Mouse (Mus musculus) urinary bladder, postnatal 4 days (tissue): ENCODE measurements at regions not wholly inside any gene's neighbourhood (a gene's known extent, or its start where the extent isn't known, plus 50 kb on each side); places are given as distances from the start of the nearest gene placed in this dataset.
"Not testable (repeated sequence)": the region's sequence is repeated elsewhere in the genome, so short reads cannot be mapped to it uniquely, and the experiment has no call there.

ENCODE experiments used
- DNase-seq, 2 experiments: peaks; one replicate each; pipeline ENCODE4 v3.0.0; 2021 to 2022; ENCODE audit warnings: low spot score in 2 of 2

GRCm38 (mm10) chr16:58146479-58146878, 261.8 kb upstream of the Dcbld2 start:
- no peak for DNase-seq

GRCm38 (mm10) chr16:58155538-58155937, 252.7 kb upstream of the Dcbld2 start:
- DNase-seq, result no peak

- no peak for DNase-seq
Observed at GRCm38 (mm10) chr16:58178744-58179401, 229.4 kb upstream of the Dcbld2 start.

GRCm38 (mm10) chr16:58179981-58180380, 228.3 kb upstream of the Dcbld2 start:
- not testable (repeated sequence) for DNase-seq

- no peak for DNase-seq
Observed at GRCm38 (mm10) chr16:58194619-58195497, 213.4 kb upstream of the Dcbld2 start.

GRCm38 (mm10) chr16:58211872-58212271, 196.4 kb upstream of the Dcbld2 start:
- no peak for DNase-seq

GRCm38 (mm10) chr16:58234686-58235085, 173.6 kb upstream of the Dcbld2 start:
- DNase-seq, result no peak

GRCm38 (mm10) chr16:58236857-58237256, 171.4 kb upstream of the Dcbld2 start:
- no peak for DNase-seq

GRCm38 (mm10) chr16:58276281-58276680, 132.0 kb upstream of the Dcbld2 start:
- no peak for DNase-seq

- DNase-seq, result no peak
Observed at GRCm38 (mm10) chr16:58281474-58281873, 126.8 kb upstream of the Dcbld2 start.

- DNase-seq, result no peak
Observed at GRCm38 (mm10) chr16:58294457-58294856, 113.8 kb upstream of the Dcbld2 start.

- no peak for DNase-seq
Observed at GRCm38 (mm10) chr16:58295128-58295527, 113.1 kb upstream of the Dcbld2 start.

GRCm38 (mm10) chr16:58299495-58299894, 108.7 kb upstream of the Dcbld2 start:
- DNase-seq, result peak in 1 of 2 experiments; percentile 23

- no peak for DNase-seq
Observed at GRCm38 (mm10) chr16:58300098-58300497, 108.1 kb upstream of the Dcbld2 start.

- peak in 1 of 2 experiments; percentile 43 for DNase-seq
Observed at GRCm38 (mm10) chr16:58303555-58303954, 104.7 kb upstream of the Dcbld2 start.

- no peak for DNase-seq
Observed at GRCm38 (mm10) chr16:58316889-58317455, 91.3 kb upstream of the Dcbld2 start.

GRCm38 (mm10) chr16:58331087-58331486, 77.2 kb upstream of the Dcbld2 start:
- DNase-seq, result no peak

GRCm38 (mm10) chr16:58343921-58344320, 64.3 kb upstream of the Dcbld2 start:
- no peak for DNase-seq

GRCm38 (mm10) chr16:58349354-58349753, 58.9 kb upstream of the Dcbld2 start:
- no peak for DNase-seq

- DNase-seq, result no peak
Observed at GRCm38 (mm10) chr16:58349802-58350201, 58.4 kb upstream of the Dcbld2 start.

GRCm38 (mm10) chr16:58352156-58352555, 56.1 kb upstream of the Dcbld2 start:
- no peak for DNase-seq

- no peak for DNase-seq
Observed at GRCm38 (mm10) chr16:58354551-58354950, 53.7 kb upstream of the Dcbld2 start.
